Mouse (Mus musculus): ENCODE measurements around the gene Gpa33.

- TF ChIP-seq CTCF (IDR thresholded peaks at IDR 0.05; ENCODE audit: borderline replicate concordance, insufficient read depth, low read depth, low read length) (peak; percentile 93), POLR2A (IDR thresholded peaks at IDR 0.05; ENCODE audit: borderline replicate concordance, insufficient read depth, low read length) (no peak)
These were observed 30.8 kb downstream of the Gpa33 start for GRCm38 (mm10) chr1:166160569-166161445.

Data from cerebellum, adult 2 months (tissue).